Comparison of ENCODE assay signal across 8 mouse cellular contexts in the genomic region with DNA sequence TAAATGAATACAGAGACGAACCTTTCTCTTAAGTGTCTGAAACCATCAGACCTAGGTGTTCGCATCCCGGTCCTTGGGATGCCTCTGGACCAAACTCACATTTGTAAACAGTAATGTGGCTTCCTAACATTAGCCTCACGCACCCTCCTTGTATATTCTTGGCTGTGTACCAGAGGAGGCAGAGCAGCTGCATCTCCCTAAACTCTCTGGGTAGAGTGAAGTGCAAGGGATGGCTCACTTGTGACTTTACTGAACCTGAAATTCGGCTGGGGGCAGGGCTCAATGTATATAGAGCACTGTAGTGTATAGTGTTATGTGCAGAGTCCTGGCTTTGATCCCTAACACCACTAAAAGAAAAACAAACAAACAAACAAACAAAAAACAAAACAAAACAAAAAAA. TPM values are rescaled to one million over a fixed set of nuclear protein-coding genes. Genes with fewer than 3 reads are reported as not detected.
A peak's percentile ranks its signal among the peaks of the same experiment; 100 is the strongest.
DNase-seq lines count a peak whose midpoint lies in the region; ATAC-seq and TF ChIP-seq lines count a peak whose summit lies in the region.

No protein-coding gene starts in this region.

- H3K9me3 ChIP-seq in embryonic facial prominence, embryonic 12.5 days = no peaks in the 10 kb centered on the region
- no peaks in the 10 kb centered on the region for H3K9me3 ChIP-seq in hindbrain, postnatal 0 days (ENCODE audit: low read length)
- no peaks in the 10 kb centered on the region for H3K9me3 ChIP-seq in neural tube, embryonic 13.5 days

- no peak for DNase-seq in layer of hippocampus, adult 2 months (ENCODE audit: low spot score in 2 of 2)
- no peak for DNase-seq in layer of hippocampus, adult 11-12 months (ENCODE audit: low spot score)
- no peak for DNase-seq in hindbrain, postnatal 0 days (ENCODE audit: low spot score)
- DNase-seq in cerebellum, postnatal 14 days = no peak
- no peak for DNase-seq in urinary bladder, postnatal 36 days (ENCODE audit: low spot score in 2 of 2)
- DNase-seq in right cerebral cortex, postnatal 10 days (ENCODE audit: low spot score in 2 of 2) = no peak

- no peaks in the 10 kb centered on the region for H3K36me3 ChIP-seq in embryonic facial prominence, embryonic 12.5 days
- H3K36me3 ChIP-seq in hindbrain, postnatal 0 days (ENCODE audit: insufficient read depth, low read length) = no peaks in the 10 kb centered on the region
- no peaks in the 10 kb centered on the region for H3K36me3 ChIP-seq in neural tube, embryonic 13.5 days

- peak overlapping the region; percentile 77 for H3K27ac ChIP-seq in layer of hippocampus, adult 2 months
- H3K27ac ChIP-seq in embryonic facial prominence, embryonic 12.5 days = peak overlapping the region; percentile 80
- H3K27ac ChIP-seq in hindbrain, postnatal 0 days = no peak overlapping the region
- peak overlapping the region; percentile 18; the same call in 1 of the 2 replicates for H3K27ac ChIP-seq in neural tube, embryonic 13.5 days (replicated peaks)

- no peak overlapping the region for H3K9ac ChIP-seq in embryonic facial prominence, embryonic 12.5 days
- H3K9ac ChIP-seq in hindbrain, postnatal 0 days (replicated peaks; ENCODE audit: low read length) = no peak overlapping the region
- H3K9ac ChIP-seq in neural tube, embryonic 13.5 days = no peak overlapping the region

- H3K4me3 ChIP-seq in layer of hippocampus, adult 2 months = peak overlapping the region; percentile 55
- H3K4me3 ChIP-seq in embryonic facial prominence, embryonic 12.5 days = peak overlapping the region; percentile 28
- H3K4me3 ChIP-seq in hindbrain, postnatal 0 days (ENCODE audit: low read length) = no peak overlapping the region
- H3K4me3 ChIP-seq in neural tube, embryonic 13.5 days = no peak overlapping the region

- no peak for TF ChIP-seq CTCF in layer of hippocampus, adult 2 months (conservative IDR thresholded peaks at IDR 0.05)
- no peak for TF ChIP-seq CTCF in hindbrain, postnatal 0 days (IDR thresholded peaks at IDR 0.05; ENCODE audit: low read depth)

- 0 out of 2 replicates have a peak, but pooled peaks have one; percentile 48 for ATAC-seq in embryonic facial prominence, embryonic 12.5 days (ENCODE audit: insufficient number of reproducible peaks, insufficient read depth, low FRiP score, low TSS enrichment)
- no peak for ATAC-seq in hindbrain, postnatal 0 days
- ATAC-seq in neural tube, embryonic 13.5 days (ENCODE audit: low read depth) = peak; percentile 46; the same call in 1 of the 2 replicates

- H3K4me2 ChIP-seq in embryonic facial prominence, embryonic 12.5 days (replicated peaks) = peak overlapping the region; percentile 52
- H3K4me2 ChIP-seq in hindbrain, postnatal 0 days (ENCODE audit: low read depth, low read length) = peak overlapping the region; percentile 54; the same call in 1 of the 2 replicates
- peak overlapping the region; percentile 59 for H3K4me2 ChIP-seq in neural tube, embryonic 13.5 days

- peaks cover 46% of the 10 kb centered on the region for H3K4me1 ChIP-seq in embryonic facial prominence, embryonic 12.5 days
- no peaks in the 10 kb centered on the region; the same call in 1 of the 2 replicates for H3K4me1 ChIP-seq in hindbrain, postnatal 0 days (ENCODE audit: insufficient read depth, low read length)
- peaks cover 38% of the 10 kb centered on the region for H3K4me1 ChIP-seq in neural tube, embryonic 13.5 days (replicated peaks)

- 38% methylated on average over 5 of the region's 5 CpGs for WGBS in embryonic facial prominence, embryonic 12.5 days
- 40% methylated on average over 5 of the region's 5 CpGs for WGBS in hindbrain, postnatal 0 days
- 43% methylated on average over 5 of the region's 5 CpGs for WGBS in neural tube, embryonic 13.5 days

- no peaks in the 10 kb centered on the region for H3K27me3 ChIP-seq in embryonic facial prominence, embryonic 12.5 days
- H3K27me3 ChIP-seq in hindbrain, postnatal 0 days (ENCODE audit: insufficient read depth, low read length) = peaks cover 4% of the 10 kb centered on the region; the same call in 1 of the 2 replicates
- peaks cover 37% of the 10 kb centered on the region for H3K27me3 ChIP-seq in neural tube, embryonic 13.5 days

RNA-seq across cellular contexts. Expression of a gene that starts 45.6 kb away (rescaled TPM):
- total RNA-seq in layer of hippocampus, adult 2 months (2021) = 100 to 1,000 TPM; 121 to 128 TPM
- 17.7 and 18.2 TPM in 2 replicates for polyA plus RNA-seq in embryonic facial prominence, embryonic 12.5 days (2016; fragmentation: Nextera tagmentation; extraction: Ambion mirVana)
- total RNA-seq in hindbrain, postnatal 0 days (2014; rRNA removed) = 27.1 and 28.9 TPM in 2 replicates
- 9.8 and 11.3 TPM in 2 replicates for polyA plus RNA-seq in hindbrain, postnatal 0 days (2015; fragmentation: Nextera tagmentation; extraction: Ambion mirVana)
- polyA plus RNA-seq in neural tube, embryonic 13.5 days (2015; fragmentation: Nextera tagmentation; extraction: Ambion mirVana) = 12.9 and 15.2 TPM in 2 replicates

Comparison
In these comparisons a context has a peak if more than half of its experiments do, and no peak if none do; other contexts are left out.
1. H3K4me3 ChIP-seq: peak in layer of hippocampus, adult 2 months (single experiment) and embryonic facial prominence, embryonic 12.5 days (single experiment); none in hindbrain, postnatal 0 days (single experiment) and neural tube, embryonic 13.5 days (single experiment).
2. Peak in every context shown above with its lines, with median percentiles within 50 percentile points of each other: H3K4me2 ChIP-seq.